Mouse (Mus musculus): ENCODE measurements around the gene Gpr183. TPM values are rescaled to one million over a fixed set of nuclear protein-coding genes. Genes with fewer than 3 reads are reported as not detected.

Gene Gpr183
- polyA plus RNA-seq, 1 experiment = not detected

DNA sequence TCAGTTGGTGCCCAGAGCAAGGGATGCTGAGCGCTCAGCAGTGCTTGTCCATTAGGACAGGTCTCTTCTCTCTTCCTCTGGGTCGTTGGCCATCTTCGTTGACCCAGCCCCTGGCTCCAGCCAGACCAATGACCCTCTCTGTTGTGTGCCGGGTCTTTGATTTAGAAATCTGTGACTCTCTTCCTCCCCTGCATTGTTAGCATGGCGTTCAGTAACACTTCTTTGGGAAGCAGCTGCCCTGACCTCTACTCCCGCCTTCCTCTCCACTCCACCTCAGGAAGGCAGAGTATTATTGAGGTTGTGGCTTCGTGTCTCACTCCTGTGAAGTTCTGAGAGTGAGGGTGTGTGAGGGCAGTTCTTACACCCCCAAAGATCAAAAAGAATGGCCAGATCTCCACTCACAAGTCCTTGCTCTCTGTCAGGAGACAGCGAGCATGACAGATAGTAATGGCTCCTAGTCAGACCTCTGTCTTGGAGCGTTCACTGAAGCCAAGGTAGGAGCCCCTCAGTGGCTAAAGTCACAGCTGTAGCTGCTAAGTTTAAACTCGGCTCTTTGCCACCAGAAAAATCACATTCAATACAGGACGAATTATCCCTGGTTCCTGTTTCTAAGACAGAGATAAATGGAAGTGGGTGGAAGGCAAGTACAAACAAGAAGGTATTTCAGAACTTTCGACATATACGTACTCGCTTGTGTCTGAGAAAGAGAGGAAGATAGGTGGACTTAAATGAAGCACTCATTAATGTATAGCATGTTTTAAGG is 2.7 kb downstream of the Gpr183 start:
- 67% methylated on average over 14 of the region's 14 CpGs for WGBS
- H3K4me1 ChIP-seq (ENCODE audit: control insufficient read depth, insufficient read depth, low read length) = peaks cover 26% of the 10 kb centered on the region
- TF ChIP-seq CTCF (IDR thresholded peaks at IDR 0.05; ENCODE audit: insufficient read depth, low read depth, low read length) (no peak), POLR2A (IDR thresholded peaks at IDR 0.05; ENCODE audit: insufficient read depth, low read depth, low read length) (no peak)
- no peak overlapping the region for H3K4me3 ChIP-seq (ENCODE audit: insufficient read depth, low read depth, low read length)
- H3K27ac ChIP-seq (ENCODE audit: insufficient read depth, low read depth, low read length) = peak overlapping the region; percentile 86

DNA sequence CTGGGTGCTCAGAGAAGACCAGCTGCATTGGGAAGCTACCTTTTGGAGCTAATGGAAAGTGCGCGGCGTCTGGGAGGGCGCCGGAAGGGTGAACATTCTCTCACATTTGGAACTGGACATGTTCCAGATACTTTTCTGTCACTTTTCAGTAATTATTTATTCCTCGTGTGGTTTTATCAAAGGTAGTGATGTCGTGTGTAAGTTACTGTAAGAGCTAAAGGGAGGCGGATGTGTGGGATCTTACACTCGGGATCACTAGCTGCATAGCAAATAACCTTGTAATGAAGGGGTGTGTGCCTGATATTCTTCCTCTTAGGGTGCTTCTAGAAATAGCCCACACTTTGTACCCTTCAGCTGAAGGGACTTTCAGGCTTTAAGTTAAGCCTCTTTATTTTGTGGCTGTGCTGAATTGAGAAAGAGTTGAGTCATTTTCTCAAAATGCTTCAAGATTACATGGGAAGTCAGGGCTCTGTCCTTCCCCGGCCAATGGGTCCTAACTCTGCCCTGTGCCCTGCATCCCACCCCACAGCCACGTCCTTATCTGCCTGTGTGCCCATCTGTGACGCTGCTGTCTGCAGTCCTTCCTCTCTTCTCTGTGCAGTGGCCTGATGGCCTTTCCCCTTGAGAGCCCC is 3.4 kb downstream of the Gpr183 start:
- Histone ChIP-seq H3K4me3 (ENCODE audit: insufficient read depth, low read depth, low read length) (no peak overlapping the region), H3K4me1 (ENCODE audit: control insufficient read depth, insufficient read depth, low read length) (peaks cover 26% of the 10 kb centered on the region), H3K27ac (ENCODE audit: insufficient read depth, low read depth, low read length) (peak overlapping the region; percentile 86)
- WGBS = 38% methylated on average over 12 of the region's 12 CpGs
- TF ChIP-seq CTCF (IDR thresholded peaks at IDR 0.05; ENCODE audit: insufficient read depth, low read depth, low read length) = no peak
- no peak for TF ChIP-seq POLR2A (IDR thresholded peaks at IDR 0.05; ENCODE audit: insufficient read depth, low read depth, low read length)

DNA sequence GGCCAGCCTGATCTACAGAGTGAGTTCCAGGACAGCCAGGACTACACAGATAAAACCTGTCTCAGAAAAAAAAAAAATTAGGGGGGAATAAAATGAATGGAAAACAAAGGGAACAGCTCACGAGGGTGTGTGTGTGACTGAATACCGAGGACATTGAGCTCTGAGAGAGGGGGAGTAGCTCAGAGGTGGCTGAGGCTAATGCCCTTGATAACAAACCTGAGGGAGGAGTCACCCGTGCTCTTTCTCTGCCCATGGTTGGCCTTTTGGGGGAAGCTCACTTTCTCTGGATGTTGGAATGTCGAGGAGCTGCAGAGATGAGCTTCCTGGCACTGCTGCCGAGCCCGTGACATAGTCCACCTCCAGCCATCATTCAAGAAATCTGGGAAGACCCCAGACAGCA is 4.0 kb downstream of the Gpr183 start:
- WGBS = 57% methylated on average over 6 of the region's 6 CpGs
- TF ChIP-seq CTCF (IDR thresholded peaks at IDR 0.05; ENCODE audit: insufficient read depth, low read depth, low read length) = no peak
- TF ChIP-seq POLR2A (IDR thresholded peaks at IDR 0.05; ENCODE audit: insufficient read depth, low read depth, low read length) = no peak
- Histone ChIP-seq H3K4me1 (ENCODE audit: control insufficient read depth, insufficient read depth, low read length) (peaks cover 26% of the 10 kb centered on the region), H3K4me3 (ENCODE audit: insufficient read depth, low read depth, low read length) (no peak overlapping the region), H3K27ac (ENCODE audit: insufficient read depth, low read depth, low read length) (peak overlapping the region; percentile 59; the same call in 1 of the 2 replicates)

DNA sequence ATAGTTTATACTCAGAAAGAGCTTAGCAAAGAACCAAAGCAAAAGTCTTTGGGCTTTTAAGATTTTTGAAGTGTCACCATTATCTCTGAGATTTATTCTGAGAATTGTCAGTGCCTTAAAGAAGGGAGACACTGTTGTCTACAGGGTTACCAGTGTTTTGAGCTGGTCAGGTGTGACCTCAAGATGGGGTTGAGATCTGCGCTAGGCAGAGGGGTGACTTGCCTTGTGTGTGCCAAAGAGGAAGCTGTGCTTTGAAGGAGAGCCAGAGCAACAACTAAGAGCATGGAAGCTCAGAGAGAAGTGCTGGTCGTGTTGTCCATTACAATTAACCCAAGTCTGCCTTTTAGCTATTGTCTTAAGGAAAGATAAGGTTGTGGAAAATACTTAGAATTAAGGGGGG is 4.5 kb downstream of the Gpr183 start:
- WGBS = 81% methylated on average over 2 of the region's 2 CpGs
- Histone ChIP-seq H3K27ac (ENCODE audit: insufficient read depth, low read depth, low read length) (no peak overlapping the region), H3K4me1 (ENCODE audit: control insufficient read depth, insufficient read depth, low read length) (peaks cover 26% of the 10 kb centered on the region)

DNA sequence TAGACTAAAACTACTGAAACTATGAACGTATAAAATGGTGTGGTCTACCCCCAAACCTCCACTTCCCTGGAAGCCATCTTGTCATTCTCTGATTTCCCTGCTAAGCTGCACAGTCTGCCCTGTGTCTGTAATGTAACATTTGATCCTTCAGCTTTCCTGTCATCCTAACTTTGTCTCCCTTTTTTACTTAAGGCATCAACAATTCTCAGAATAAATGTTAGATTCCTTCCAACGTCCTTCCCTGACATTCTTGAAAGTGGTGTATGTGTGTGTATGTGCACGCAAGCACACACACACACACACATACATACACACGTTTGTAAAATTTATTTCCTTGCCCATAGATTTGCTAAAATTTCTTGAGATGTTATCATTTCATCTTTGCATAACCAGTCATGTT is 5.0 kb downstream of the Gpr183 start:
- TF ChIP-seq POLR2A (IDR thresholded peaks at IDR 0.05; ENCODE audit: insufficient read depth, low read depth, low read length) (no peak), CTCF (IDR thresholded peaks at IDR 0.05; ENCODE audit: insufficient read depth, low read depth, low read length) (no peak)
- H3K27ac ChIP-seq (ENCODE audit: insufficient read depth, low read depth, low read length) = no peak overlapping the region
- WGBS = 90% methylated on average over 4 of the region's 4 CpGs
- no peak overlapping the region for H3K4me3 ChIP-seq (ENCODE audit: insufficient read depth, low read depth, low read length)
- peaks cover 26% of the 10 kb centered on the region for H3K4me1 ChIP-seq (ENCODE audit: control insufficient read depth, insufficient read depth, low read length)

More for the DNA sequence above, 4.5 kb downstream of the Gpr183 start:
- H3K4me3 ChIP-seq (ENCODE audit: insufficient read depth, low read depth, low read length) = no peak overlapping the region
- no peak for TF ChIP-seq POLR2A (IDR thresholded peaks at IDR 0.05; ENCODE audit: insufficient read depth, low read depth, low read length)
- TF ChIP-seq CTCF (IDR thresholded peaks at IDR 0.05; ENCODE audit: insufficient read depth, low read depth, low read length) = no peak

DNA sequence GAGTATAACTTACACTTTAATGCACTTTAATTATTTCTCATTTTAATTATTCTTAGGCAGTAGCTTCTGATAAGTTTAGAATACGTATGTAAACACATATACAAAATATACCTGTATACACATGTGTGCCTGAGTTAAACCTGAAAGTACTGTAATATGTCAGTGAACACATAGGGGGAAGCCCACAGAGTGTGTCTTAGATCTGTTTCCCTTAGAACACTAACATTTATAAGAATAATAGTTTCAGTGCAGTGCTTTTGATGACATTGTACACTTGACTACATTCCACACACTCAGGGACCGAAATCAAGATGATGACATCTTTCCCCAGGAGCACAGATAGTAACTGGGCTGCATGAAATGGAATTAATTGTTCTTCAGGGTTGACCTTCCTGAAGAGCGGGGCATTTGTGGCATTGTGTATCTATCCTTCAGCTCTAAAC is 5.4 kb downstream of the Gpr183 start:
- H3K27ac ChIP-seq (ENCODE audit: insufficient read depth, low read depth, low read length) = no peak overlapping the region
- H3K4me1 ChIP-seq (ENCODE audit: control insufficient read depth, insufficient read depth, low read length) = peaks cover 26% of the 10 kb centered on the region
- 92% methylated on average over 3 of the region's 3 CpGs for WGBS
- no peak overlapping the region for H3K4me3 ChIP-seq (ENCODE audit: insufficient read depth, low read depth, low read length)
- TF ChIP-seq CTCF (IDR thresholded peaks at IDR 0.05; ENCODE audit: insufficient read depth, low read depth, low read length) = no peak
- TF ChIP-seq POLR2A (IDR thresholded peaks at IDR 0.05; ENCODE audit: insufficient read depth, low read depth, low read length) = no peak

DNA sequence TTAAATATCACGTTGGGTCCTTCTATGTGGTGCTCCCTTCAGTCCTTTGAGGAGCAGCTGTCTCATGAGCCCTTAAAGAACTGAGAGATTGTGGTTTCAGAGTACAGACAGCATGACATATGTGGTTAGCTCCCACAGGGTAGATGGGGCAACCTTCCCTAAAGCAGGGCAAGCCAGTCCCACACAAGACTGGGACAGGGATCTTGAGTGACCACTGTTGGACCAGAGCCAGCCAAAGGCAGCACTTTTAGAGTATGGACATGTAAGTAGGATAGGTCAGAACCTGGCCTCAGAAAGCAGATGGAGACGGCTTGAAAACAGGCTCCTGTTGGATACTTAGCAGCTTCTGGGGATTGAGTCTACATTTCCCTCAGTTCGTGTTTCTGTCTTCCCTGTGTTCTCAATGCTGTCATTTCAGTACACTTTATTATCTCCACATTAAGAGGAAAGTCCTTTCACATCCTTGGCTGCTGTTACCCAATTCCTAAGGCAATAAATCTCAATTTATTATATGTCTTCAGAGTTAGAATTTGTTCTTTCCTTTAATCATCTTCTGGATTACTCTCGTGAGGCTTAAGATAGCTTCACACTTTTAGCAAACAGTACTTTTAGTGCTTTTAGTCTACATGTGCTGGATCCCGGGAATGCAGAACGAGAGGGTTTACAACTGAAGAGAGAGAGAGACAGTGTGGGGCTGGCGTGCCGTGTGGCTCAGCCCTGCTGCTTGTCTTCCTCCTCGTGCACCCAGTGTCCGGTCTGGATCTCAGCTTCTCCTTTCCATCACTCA is 6.1 kb downstream of the Gpr183 start:
- TF ChIP-seq POLR2A (IDR thresholded peaks at IDR 0.05; ENCODE audit: insufficient read depth, low read depth, low read length) (no peak), CTCF (IDR thresholded peaks at IDR 0.05; ENCODE audit: insufficient read depth, low read depth, low read length) (no peak)
- WGBS = 70% methylated on average over 10 of the region's 10 CpGs

DNA sequence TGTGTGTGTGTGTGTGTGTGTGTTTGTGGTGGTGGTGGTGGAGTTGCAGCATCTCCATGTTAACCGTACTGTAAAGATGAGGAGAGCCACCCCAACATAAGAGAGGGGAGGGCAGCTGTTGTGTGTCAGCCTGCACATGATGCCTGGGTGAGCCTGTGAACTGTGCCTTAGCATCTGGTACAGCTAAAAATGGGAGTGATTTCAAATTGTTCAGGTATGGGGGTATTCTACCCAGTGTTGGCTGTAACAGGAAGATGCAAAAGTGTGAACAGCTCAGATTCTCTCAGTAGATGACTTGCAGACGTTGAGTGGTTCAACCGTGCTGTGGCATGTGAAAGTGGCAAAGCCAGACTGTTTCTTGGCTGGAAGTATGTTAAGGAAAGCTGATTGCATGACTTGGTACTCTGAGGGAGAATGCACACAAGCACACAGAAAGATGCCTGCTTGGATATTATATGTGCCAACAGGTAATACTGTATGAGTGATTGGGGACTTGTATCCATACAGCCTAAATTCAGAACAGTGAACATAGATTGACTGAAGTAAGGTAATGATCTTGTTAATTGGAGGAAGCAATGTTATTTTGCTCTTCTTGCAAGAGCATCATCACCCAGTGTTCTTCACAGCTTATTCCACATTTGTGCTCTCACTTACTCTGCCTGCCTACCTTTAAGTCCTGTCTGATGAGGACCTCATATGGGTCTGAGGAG is 6.8 kb downstream of the Gpr183 start:
- Histone ChIP-seq H3K27ac (ENCODE audit: insufficient read depth, low read depth, low read length) (no peak overlapping the region), H3K4me1 (ENCODE audit: control insufficient read depth, insufficient read depth, low read length) (peaks cover 24% of the 10 kb centered on the region), H3K4me3 (ENCODE audit: insufficient read depth, low read depth, low read length) (no peak overlapping the region)
- TF ChIP-seq POLR2A (IDR thresholded peaks at IDR 0.05; ENCODE audit: insufficient read depth, low read depth, low read length) = no peak
- TF ChIP-seq CTCF (IDR thresholded peaks at IDR 0.05; ENCODE audit: insufficient read depth, low read depth, low read length) = no peak
- WGBS = 92% methylated on average over 3 of the region's 3 CpGs

More for the DNA sequence above, 6.1 kb downstream of the Gpr183 start:
- Histone ChIP-seq H3K4me1 (ENCODE audit: control insufficient read depth, insufficient read depth, low read length) (peaks cover 25% of the 10 kb centered on the region), H3K27ac (ENCODE audit: insufficient read depth, low read depth, low read length) (no peak overlapping the region), H3K4me3 (ENCODE audit: insufficient read depth, low read depth, low read length) (no peak overlapping the region)
